Mouse (Mus musculus): ENCODE results near the gene Gjc1.

Gjc1 gene

DNA sequence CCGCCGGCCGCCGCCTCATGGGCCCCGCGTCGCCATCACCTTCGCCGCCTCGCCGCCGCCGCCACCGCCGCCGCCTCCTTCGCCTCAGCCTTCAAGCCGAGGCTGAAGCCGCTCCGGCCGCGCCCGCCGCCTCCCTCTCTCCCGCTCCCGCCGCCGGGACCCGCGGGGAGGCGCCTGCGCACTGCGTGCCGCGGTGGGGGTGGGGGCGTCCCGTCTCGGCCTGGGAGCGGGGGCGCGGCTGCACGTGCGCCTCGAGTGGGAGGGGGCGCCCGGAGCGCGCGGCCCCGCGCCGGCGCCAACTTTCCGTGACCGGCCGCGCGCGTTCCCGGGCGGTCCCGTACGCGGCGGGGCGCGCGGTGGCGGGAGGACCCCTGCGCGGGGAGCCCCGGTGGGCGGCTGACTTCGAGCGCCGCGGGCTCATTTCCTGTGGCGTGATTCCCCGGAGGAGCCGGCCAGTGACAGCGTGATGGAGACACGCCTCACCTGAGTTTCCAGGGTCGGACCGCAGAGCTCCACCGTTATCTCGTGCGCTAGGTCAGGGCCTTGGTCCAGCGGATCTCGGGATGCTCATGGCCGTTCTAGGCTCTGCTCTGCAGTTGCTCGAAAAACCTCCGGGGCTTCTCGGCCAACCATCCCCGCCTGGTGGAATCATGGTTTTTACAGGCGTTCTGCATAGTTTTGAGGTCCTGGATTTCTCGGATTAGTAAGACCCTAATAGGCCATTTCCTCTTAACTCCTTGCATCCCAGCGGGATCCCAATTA, at the start of gene Gjc1:
Gene Gjc1, minus strand, starts transcription at position 680 of the 762 bp plus-strand sequence.
- no peak for DNase-seq (ENCODE audit: low spot score)

DNA sequence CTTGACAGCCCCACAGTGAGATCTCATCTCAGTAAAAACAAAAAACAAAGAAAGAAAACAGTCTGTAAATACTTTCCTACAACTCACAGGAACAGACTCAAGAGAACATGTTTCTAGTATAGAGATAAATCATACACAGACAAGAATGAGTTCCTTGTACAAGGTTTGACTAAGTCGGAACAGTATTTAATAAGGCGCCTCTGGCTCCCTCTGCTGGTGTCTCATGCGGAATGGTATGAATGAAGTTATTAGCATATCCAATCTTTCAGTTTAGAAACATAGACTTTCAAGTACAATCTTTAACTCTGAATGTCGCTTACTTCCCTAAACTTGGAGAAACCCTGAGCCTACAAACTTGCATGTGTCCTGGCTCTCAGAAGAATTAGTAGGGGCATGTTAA, 44.8 kb upstream of the Gjc1 start:
- peak; percentile 48 for DNase-seq (ENCODE audit: low spot score)

DNA sequence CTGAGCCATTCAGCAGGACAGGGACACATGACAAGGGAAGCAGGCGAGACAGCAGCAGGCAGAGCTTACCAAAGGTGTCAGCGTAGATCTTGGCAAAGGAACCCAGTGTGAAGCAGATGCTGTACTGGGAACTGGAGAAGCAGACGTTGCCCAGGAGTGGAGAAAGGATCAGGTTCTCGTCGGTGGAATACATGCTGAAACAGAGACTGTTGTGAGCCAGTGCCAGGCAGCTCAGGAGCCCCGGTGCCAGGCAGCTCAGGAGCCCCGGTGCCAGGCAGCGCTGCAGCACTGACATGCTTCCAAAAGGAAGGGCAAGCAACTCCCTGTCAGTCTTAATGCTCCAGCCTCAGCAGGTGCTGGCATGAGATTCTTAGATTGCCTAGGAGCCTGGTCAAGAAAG, 40.4 kb upstream of the Gjc1 start:
- DNase-seq (ENCODE audit: low spot score), result no peak

DNA sequence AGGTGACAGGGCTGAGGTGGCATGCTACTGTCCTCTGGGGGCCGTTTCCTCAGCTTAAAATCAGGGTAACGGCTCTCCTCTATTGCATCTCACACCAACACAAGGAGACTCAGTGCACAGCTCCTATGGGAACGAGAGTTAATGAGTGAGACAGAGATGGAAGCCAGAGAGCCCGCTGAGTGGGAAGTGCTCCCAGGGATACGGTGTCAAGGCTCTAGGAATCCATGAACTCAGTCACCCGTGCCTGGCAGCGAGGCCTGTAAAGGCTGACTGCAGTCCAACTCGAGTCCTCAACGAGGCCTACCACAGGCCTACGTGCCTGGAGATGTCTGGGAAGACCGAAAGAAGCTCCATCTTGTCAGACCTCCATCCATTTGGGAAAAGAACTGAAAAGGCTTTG, 39.5 kb upstream of the Gjc1 start:
- no peak for DNase-seq (ENCODE audit: low spot score)

DNA sequence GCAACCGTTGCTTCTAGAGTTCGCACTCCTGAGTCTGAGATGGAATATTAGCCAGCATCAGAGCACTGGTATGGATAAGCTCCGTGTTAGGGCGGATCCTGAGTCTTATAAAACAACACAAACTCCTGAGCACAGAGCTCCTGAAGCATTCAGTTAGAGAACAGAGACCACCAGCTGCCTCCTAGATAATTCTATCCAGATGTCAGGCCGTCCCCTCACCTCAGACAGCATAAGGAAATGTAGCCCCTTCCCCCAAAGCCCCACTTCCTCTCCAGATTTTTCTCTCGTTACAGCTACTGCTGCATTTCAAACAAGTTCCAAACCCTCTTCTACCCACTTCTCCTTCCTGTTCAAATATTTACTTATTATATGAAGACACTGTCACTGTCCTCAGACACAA, 36.4 kb upstream of the Gjc1 start:
- DNase-seq (ENCODE audit: low spot score), result no peak

DNA sequence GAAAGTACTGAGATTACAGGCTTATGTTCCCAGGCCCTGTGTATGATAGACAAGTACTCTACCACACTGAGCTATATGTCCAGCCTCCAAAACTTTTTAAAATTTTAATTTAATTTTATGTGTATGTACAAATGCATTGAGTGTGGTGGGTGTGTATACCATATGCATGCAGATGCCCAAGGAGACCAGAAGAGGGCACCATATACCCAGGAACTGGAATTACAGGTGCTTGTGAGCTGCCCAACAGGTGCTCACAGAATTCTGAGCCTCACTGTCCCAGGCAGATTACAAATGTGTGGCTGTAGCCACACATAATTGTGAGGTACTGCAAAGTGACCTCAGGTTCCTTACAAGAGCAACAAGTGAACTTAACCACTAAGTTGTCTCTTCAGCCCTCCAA, 34.3 kb upstream of the Gjc1 start:
- DNase-seq (ENCODE audit: low spot score), result no peak

DNA sequence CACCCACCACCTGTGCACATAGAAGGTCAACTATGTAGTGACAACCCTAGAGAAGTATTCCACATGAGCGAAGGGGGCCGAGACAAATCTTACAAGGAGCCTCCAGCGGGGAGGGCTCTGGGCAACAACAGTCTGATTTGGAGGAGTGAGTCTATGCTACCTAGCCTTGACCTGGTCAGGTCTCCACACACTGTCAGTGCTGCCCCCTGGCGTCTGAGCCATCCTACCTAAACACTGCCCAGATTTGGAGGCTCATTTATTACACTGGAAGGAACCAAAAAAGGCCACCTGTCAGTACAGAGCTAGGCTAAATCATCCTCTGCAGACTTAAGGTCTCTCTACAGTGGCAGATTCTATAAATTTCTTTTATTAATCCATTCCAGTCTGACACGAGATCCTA, 32.4 kb upstream of the Gjc1 start:
- no peak for DNase-seq (ENCODE audit: low spot score)

DNA sequence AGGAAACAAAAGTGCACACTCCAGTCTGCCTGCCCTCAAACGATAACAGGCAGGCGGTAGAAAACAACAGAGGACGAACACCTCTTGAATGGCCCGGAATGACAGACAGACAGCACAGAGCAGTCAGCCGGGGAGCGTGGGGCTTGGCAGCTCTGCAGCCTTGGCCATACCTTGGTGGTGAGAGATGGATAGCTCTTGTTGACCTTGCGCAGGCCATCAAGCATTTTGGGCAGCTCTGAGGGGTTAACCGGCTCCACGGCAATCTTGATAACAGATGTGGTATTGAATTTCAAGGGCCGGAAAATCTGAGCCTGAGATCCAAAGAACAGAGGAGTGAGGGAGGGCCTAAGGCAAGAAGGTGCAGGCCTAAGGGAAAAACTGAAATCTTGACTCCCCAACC, 26.4 kb upstream of the Gjc1 start:
- no peak for DNase-seq (ENCODE audit: low spot score)

DNA sequence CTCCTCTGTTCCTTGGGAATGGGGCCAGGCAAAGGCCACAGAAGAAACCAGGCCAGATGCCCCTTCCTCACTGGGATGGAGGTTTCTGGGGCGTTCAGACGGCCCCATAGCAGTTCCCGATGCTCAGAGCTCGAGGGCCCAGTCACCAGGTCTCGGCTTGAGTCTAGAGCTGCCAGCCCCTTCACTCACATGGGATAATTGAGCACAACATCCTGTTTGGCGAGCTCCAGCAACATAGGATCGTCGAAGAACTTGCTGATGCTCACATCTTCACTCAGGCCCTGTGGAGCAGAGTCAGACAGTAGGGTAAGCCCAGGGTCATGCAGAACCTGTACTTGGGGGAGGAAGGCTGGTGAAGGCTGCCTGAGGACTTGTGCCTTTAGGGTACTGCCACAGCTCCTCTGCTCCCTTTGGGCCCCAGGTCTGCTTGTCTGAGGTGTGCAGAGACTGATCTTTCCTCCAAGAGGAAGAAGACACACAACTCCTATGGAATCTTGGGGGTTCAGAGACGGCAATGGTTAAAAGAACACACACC, 19.2 kb upstream of the Gjc1 start:
- DNase-seq (ENCODE audit: low spot score), result no peak

DNA sequence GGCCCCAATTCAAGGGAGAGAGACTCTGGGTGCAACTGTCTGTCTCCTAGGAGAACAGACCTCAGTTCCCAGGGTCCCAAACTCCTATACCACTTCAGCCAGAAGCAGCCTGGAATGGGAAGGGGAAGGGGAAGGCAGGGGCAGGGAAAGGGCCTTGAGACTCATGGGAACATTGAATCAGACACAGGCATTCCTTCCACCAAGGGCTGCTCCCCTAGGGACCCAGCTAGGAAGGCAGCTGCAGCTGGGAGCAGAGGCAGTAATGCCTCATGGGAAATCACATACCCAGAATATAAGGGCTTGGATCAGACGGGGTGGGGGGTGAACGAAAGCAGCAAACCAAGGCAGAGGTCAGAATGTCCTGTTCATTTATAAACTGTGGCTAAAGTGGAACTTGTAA, 18.6 kb upstream of the Gjc1 start:
- DNase-seq (ENCODE audit: low spot score), result no peak

DNA sequence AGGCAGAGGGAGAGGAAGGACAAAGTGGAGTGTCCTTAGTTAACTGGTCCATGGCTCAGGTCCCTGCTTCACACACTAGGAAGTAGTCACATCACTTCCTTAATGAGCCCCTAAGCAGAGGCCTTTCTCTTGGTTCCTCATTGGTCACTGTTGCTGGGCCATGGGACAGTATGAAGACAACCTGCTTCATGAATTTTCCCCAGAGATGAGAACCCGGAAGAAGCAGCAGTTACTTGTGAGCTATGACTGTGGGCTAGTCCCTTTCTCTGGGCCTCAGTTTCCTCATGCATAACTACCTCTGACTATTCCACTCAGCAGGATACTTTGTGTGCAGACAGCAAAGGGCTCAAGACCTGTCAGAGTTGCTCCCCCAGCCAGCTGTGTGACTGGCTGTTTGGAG, 17.9 kb upstream of the Gjc1 start:
- DNase-seq (ENCODE audit: low spot score), result no peak

DNA sequence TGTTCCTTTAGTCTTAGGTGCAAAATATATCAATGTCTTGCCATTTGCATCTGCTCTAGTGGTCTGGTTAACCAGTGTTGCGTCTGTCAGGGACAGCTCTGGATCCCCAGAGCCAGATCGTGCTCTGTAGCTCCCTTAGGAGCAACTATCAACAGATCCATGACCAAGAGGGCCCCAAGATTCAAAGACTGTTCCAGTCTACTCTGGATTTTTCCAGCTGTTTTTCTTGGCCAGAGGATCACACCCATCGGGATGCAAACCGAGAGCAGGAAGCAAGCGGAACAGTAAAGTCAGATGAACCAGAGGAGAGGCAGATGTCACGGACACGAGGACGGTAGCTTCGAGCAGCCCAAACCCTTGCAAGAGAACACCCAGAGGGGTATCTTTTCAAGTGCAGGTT, 16.6 kb upstream of the Gjc1 start:
- DNase-seq (ENCODE audit: low spot score), result no peak

DNA sequence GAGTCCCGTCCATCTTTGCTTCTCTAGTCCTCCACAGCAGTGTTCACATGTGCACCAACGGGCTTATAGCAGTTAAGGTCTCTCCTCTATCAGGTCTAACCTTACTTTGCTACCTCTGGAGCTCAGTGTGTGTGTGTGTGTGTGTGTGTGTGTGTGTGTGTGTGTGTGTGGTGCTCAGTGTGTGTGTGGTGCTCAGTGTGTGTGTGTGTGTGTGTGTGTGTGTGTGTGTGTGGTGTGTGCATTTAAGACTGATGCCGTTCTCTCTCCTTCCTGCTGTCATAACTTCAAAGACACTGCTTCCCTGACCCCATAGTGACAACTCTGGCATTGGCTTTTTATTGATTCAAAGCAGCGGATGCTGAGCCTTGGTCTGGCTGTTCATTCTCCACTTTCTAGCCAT, 16.0 kb upstream of the Gjc1 start, which contains the start of gene Higd1b:
Gene Higd1b, plus strand, starts transcription at position 301 of the 400 bp plus-strand sequence.
- DNase-seq (ENCODE audit: low spot score), result no peak

DNA sequence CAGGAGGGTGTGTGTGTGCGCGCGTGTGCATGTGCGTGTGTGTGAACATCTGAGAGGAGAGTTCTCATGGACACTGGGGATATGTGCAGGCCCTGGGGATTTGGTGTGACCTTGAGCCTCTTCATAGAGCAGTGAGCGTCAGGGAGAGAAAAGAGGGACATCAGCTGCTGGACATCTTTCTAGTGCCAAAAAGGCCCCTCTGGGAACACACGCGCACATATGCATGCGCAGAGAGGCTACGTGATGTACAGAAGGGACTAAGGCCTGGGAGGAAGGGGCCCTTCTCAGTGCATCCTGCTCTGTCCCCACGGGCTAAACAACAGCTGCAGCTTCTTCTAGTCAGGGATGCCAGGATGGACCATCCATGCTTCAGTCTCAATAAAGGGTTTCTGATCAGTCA, 14.7 kb upstream of the Gjc1 start:
- no peak for DNase-seq (ENCODE audit: low spot score)

DNA sequence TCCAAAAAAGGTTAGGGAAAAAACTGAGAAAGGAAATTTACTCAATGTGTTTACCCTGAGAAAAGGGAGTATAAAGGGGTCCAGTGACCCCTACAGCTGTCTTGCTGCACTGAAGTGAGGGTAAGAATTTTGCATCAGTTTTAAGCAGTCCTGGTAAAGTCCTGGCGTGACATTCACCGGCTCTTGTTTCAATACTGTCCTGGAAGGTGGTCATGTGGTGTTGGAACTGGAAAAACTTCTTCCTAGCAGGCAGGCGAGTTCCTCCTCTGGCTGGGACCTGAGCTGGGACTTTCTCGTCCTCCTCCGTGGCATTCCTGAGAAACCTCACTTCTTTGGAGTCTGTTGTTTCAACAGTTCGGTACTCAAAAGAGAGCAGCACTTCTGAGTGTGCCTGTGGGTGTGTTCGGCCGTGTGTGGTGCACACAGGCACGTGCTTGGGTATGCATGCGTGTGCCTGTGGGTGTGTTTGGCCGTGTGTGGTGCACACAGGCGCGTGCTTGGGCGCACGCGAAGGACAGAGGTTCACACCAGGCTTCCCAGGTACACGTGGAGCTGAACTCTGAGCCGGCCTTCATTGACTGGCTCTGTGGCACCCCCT, 13.3 kb upstream of the Gjc1 start:
- DNase-seq (ENCODE audit: low spot score), result no peak

DNA sequence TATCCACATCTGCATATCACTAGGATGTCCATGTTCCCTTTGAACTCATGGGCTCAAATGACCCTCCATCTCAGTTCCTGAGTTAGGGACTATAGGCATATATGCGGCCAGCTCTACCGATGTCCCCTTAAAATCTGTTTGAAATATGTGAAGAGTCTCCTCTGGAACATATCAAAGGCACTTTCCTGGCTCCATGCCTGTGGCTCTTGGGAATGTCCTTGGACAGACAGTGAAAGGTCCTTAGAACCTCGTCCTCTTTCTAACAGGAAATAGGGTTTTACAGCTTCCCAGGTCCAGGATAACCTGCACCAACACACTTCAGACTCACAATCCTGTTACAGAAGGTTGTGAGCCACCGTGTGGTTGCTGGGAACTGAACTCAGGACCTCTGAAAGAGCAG, 10.8 kb upstream of the Gjc1 start:
- no peak for DNase-seq (ENCODE audit: low spot score)

DNA sequence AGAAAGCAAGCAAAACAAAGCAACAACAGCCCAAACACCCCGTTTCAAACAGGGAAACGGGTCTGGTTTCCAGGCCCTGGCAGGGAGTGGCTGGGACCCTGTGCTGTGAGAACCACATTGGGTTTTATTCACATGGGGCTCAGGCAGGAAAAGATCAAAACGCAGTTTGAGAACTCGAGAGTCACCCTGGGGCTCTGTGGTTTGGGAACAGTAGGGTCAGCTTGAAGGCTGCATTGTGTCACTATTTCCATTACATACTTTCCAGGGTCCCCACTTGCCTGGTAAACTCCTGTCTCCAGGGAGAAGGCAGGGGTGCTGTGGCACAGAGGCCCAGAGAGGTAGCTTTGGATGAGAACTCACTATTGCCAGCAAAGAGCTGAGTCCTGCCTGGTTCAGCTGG, 7.6 kb upstream of the Gjc1 start:
- no peak for DNase-seq (ENCODE audit: low spot score)

DNA sequence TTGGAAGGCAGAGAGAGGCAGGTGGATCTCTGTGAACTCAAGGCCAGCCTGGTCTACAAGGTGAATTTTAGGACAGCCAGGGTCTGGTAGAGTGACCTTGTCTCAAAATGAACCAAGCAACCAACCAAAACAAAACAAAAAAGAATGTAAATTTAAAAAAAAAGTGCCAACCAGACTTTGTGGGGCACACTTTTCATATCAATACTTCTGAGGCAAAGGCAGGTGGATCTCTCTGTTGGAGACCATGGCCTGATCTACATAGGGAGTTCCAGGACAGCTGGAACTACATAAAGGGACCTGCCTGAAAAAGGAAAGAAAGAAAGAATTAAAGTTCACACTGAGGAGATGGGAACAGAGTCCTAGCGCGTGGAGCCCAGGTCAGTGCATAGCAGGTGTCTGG, 7.0 kb upstream of the Gjc1 start:
- DNase-seq (ENCODE audit: low spot score), result no peak

DNA sequence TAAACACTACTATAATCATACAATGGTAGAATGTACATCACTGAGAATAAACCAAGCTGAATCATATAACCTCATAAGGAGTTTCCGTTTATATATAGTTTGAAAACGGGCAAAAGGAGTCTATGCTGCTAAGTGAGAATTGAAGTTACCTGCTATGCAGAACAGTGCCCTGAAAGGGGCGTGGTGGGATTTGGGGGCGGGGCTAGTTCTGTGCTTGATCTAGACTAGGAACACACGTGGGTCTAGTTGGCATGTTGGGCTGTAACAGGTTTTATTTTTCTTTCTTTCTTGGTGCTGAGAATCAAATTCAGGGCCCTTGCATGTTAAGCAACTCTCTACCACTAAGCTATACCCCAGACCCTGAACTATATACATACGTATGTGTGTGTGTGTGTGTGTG, 1.7 kb upstream of the Gjc1 start:
- no peak for DNase-seq (ENCODE audit: low spot score)

DNA sequence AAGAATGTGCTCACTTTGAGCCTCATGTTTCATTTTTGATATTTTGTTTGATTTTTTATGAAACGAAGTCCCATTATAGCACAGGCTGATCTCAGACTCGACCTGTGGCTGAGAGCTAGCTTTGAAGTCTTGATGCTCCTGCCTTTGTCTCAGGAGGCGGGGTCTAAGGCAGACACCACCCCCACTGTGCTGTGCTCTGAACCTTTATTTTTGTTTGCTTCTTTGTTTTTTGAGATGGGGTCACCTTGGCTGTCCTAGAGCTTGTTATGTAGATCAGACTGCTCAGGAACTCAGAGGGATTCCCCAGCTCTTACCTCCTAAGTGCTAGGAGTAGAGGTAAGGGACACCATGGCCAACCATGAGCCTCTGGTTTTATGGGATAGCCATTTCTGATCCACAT, 932 bp upstream of the Gjc1 start:
- no peak for DNase-seq (ENCODE audit: low spot score)

DNA sequence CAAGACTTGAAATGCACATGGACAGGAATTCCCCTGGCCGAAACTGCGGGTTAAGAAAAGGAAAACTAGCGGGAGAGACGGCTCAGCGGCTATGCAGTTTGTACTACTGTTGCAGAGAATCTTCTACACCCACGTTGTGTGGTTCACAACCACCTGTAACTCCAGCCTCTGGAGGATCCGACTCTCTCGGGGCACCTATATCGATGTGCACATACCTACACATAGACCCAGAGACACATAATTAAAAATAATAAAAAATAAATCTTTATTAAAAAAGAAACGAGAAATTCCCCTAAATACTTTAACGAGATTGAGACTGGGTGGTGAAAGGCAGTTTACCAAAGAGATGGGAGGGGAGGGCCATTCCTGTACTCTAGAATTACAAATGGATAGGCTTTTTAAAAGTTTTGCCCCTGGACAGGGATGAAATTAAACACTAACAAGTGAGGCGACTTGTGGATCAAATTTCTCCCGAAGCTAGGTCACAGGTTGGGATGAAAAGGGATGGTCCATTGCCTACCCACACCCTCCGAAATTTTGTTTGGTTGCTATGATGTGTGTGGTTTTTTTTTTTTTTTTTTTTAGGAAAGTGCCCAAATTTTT, 384 bp upstream of the Gjc1 start:
- DNase-seq (ENCODE audit: low spot score), result no peak

DNA sequence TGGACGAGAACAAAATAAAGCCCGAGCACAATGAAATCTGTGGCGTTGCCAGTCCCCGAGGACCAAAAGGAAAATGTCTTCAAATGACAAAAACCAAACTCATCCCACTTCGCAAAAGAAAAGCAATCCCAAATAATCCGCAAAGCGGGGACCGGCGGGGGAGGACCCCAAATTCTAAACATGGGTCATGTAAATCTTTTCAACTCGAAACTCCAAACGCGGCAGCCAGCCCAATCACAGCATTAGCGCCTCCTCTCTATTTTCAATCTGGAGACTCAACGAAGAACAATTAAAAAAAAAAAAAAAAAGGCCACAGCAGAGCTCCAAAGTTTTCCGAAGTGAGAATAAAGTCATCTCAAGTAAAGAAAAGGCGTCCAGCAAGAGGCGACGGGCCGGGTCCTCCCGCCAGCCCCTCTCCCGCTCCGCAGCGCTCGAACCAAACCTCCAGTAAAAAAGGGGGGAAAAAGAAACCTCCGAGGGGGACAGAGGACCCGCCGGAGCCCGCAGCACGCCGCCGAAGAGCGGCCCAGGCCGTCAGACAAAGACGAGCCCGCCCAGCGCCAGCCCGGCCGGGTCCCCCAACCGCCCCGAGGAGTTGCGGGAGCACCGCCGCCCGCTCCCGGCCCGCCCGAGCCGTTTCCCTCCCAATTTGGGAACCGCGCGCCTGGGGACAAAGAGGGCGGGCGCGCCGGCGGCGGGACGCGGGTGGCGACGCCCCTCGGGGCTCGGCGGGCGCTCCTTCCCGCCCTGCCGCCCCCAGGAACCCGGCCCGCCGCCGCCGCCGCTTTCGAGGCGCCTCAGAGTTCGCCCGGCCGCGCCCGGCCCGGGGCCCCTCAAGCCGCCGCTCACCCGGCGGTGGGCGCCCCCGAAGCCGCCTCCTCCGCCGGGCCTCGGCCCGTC, 1.1 kb downstream of the Gjc1 start:
- DNase-seq (ENCODE audit: low spot score), result no peak

All from layer of hippocampus, adult 9-10 months (tissue).